17 mouse cellular contexts compared by ENCODE assay signal in genomic region chr5:29475041-29475440, GRCm38 (mm10). TPM values are rescaled to one million over a fixed set of nuclear protein-coding genes. Genes with fewer than 3 reads are reported as not detected.
"Had no signal": no experiment of that assay in that cellular context is flagged by ENCODE, and none has a peak within 500 bp of the region (broad histone marks: within the 10 kb centered on the region; RNA-seq: fewer than 3 reads in every experiment).

No protein-coding gene starts in this region.

- H3K36me3 ChIP-seq: limb, embryonic 13.5 days; midbrain, embryonic 13.5 days had no signal

- DNase-seq: kidney, adult 8-10 months; kidney, postnatal 36 days; layer of hippocampus, adult 9-11 months; layer of hippocampus, postnatal 36 days; lung, adult 18-20 months; retina, postnatal 1 day; right cerebral cortex, postnatal 4 days; spleen, adult 18-20 months; thymus, adult 18-20 months; thymus, postnatal 25 days had no signal

- H3K9ac ChIP-seq: limb, embryonic 13.5 days; liver, embryonic 14.5 days; midbrain, embryonic 13.5 days had no signal

- H3K27ac ChIP-seq: kidney, postnatal 0 days; limb, embryonic 13.5 days; liver, embryonic 14.5 days; midbrain, embryonic 13.5 days had no signal

- H3K4me2 ChIP-seq: limb, embryonic 13.5 days; midbrain, embryonic 13.5 days had no signal

- H3K9me3 ChIP-seq: limb, embryonic 13.5 days; midbrain, embryonic 13.5 days had no signal

- H3K4me3 ChIP-seq: limb, embryonic 13.5 days; midbrain, embryonic 13.5 days had no signal

- ATAC-seq: midbrain, embryonic 13.5 days had no signal

RNA-seq across cellular contexts. Expression of gene Mnx1, which starts 3.2 kb away (rescaled TPM):
- polyA plus RNA-seq: kidney, postnatal 0 days; liver, adult 2 months; liver, embryonic 14.5 days; lung, embryonic 16.5 days; midbrain, embryonic 13.5 days; urinary bladder, adult 2 months had no signal
